Mouse (Mus musculus) thymus, adult 18-20 months (tissue): ENCODE measurements around the gene Btnl2.

Source experiments
- DNase-seq, 2 experiments: peaks; one replicate each; pipeline ENCODE4 v3.0.0; 2022; ENCODE audit warnings: mixed read lengths in 2 of 2

Btnl2 gene

DNA sequence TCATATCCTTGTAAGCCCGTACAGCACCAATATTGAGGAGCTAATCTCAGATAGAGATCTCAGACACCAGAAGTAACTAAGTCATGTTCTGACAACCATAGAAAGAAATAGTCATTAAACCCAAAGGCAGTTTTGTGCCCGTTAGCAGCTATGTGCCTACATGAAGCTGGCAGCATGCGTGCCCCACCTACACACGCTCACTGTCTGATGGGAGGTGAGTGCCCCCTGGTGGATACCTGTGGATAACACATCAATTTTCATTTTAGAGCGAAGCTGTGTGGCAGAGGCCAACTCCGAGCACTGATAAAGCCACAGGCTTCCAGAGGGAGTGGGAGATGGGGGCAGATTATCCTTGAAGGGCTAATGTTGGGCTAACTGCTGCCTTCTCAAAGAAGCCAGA is 56.5 kb downstream of the Btnl2 start:
- DNase-seq = peak; percentile 25 to 34
